Mouse (Mus musculus): ENCODE measurements around the gene Cfap126. TPM values are rescaled to one million over a fixed set of nuclear protein-coding genes. Genes with fewer than 3 reads are reported as not detected.

The Cfap126 gene
- total RNA-seq, 2 experiments from 2014 or later = 1.2 to 1.8 TPM

Small RNA genes within 50 kb of the gene (microRNA-seq; reads per million reads assigned to microRNA genes)
- gene Gm27552 (0 reads per million in 2 experiments), gene Gm27844 (0 reads per million in 2 experiments), gene Mir6546 (0 reads per million in 2 experiments)

Other genes starting within 250 kb of the Cfap126 start
- gene Atf6, start 246.1 kb upstream of the Cfap126 start, total RNA-seq (2021) = 10 to 100 TPM; 17.2 to 17.5 TPM
- gene Gm26620, start 228.9 kb upstream of the Cfap126 start, total RNA-seq (2021) = under 1 TPM; 0.45 to 0.80 TPM
- gene Dusp12, start 228.4 kb upstream of the Cfap126 start, total RNA-seq (2021) = 1 to 10 TPM; 7.5 to 9.7 TPM
- gene Fcrlb, start 201.0 kb upstream of the Cfap126 start, total RNA-seq (2021) = not detected
- gene Fcrla, start 186.3 kb upstream of the Cfap126 start, total RNA-seq (2021) = 1 to 10 TPM in 1 of 2 experiments, under 1 TPM in 1; 0.28 to 1.8 TPM
- gene Fcgr2b, start 137.4 kb upstream of the Cfap126 start, total RNA-seq (2021) = 1 to 10 TPM; 6.2 to 6.9 TPM
- under 1 TPM; 0.19 to 0.41 TPM for gene Fcgr4, start 95.0 kb upstream of the Cfap126 start, total RNA-seq (2021)
- 1 to 10 TPM; 9.3 to 9.4 TPM for gene Fcgr3, start 49.0 kb upstream of the Cfap126 start, total RNA-seq (2021)
- 100 to 1,000 TPM; 568 to 707 TPM for gene Sdhc, start 36.7 kb downstream of the Cfap126 start, total RNA-seq (2021)
- gene Mpz, start 36.8 kb downstream of the Cfap126 start, total RNA-seq (2021) = 100 to 1,000 TPM; 478 to 752 TPM
- 10 to 100 TPM; 11.6 to 11.8 TPM for gene Pcp4l1, start 82.3 kb downstream of the Cfap126 start, total RNA-seq (2021)
- not detected for gene Nr1i3, start 100.1 kb downstream of the Cfap126 start, total RNA-seq (2021)
- gene Tomm40l, start 108.6 kb downstream of the Cfap126 start, total RNA-seq (2021) = 10 to 100 TPM; 42.2 to 44.7 TPM
- gene Apoa2, start 111.1 kb downstream of the Cfap126 start, total RNA-seq (2021) = 1 to 10 TPM in 1 of 2 experiments, not detected in 1; 4.2 TPM
- gene Fcer1g, start 120.4 kb downstream of the Cfap126 start, total RNA-seq (2021) = 10 to 100 TPM; 10.4 to 13.3 TPM
- 1 to 10 TPM; 3.9 to 8.0 TPM for gene Adamts4, start 136.5 kb downstream of the Cfap126 start, total RNA-seq (2021)
- gene Ndufs2, start 137.5 kb downstream of the Cfap126 start, total RNA-seq (2021) = 100 to 1,000 TPM; 468 to 578 TPM
- gene B4galt3, start 156.4 kb downstream of the Cfap126 start, total RNA-seq (2021) = 10 to 100 TPM; 11.0 to 17.6 TPM
- gene Ppox, start 167.3 kb downstream of the Cfap126 start, total RNA-seq (2021) = 10 to 100 TPM; 11.6 to 15.1 TPM
- 10 to 100 TPM; 15.3 to 19.7 TPM for gene Usp21, start 174.1 kb downstream of the Cfap126 start, total RNA-seq (2021)
- gene Ufc1, start 181.1 kb downstream of the Cfap126 start, total RNA-seq (2021) = 10 to 100 TPM; 81.8 to 87.9 TPM
- 10 to 100 TPM; 30.3 to 31.2 TPM for gene Dedd, start 215.2 kb downstream of the Cfap126 start, total RNA-seq (2021)
- gene Nit1, start 231.7 kb downstream of the Cfap126 start, total RNA-seq (2021) = 10 to 100 TPM; 20.1 to 22.5 TPM
- 100 to 1,000 TPM; 104 to 113 TPM for gene Pfdn2, start 231.8 kb downstream of the Cfap126 start, total RNA-seq (2021)
- gene Klhdc9, start 246.9 kb downstream of the Cfap126 start, total RNA-seq (2021) = under 1 TPM; 0.31 to 0.61 TPM